Mouse (Mus musculus) mammary gland, adult 2 months (tissue): ENCODE data around the gene Mcm3. TPM values are rescaled to one million over a fixed set of nuclear protein-coding genes. Genes with fewer than 3 reads are reported as not detected.

Experiments used
- polyA plus RNA-seq: library from polyadenylated mRNA; depleted of rRNA; stranded (reverse); fragments of >200 nt; gene quantifications from 2 replicates; pipeline ENCODE4 v1.2.3, GENCODE M21; 2012; ENCODE audit warnings: low replicate concordance; rRNA removed

The Mcm3 gene
- polyA plus RNA-seq: 9.5 and 11.4 TPM in 2 replicates

GRCm38 (mm10) chr1:20819771-20820605 is at the start of gene Mcm3:
Mcm3 (minus strand) TSS chr1:20820312.

GRCm38 (mm10) chr1:20790517-20790916 is 29.6 kb downstream of the Mcm3 start, which contains the start of gene Il17f:
Il17f (minus strand) TSS chr1:20790617.

Other genes starting within 250 kb of the Mcm3 start
- 0.01 TPM in 2 replicates for gene Pkhd1, start 202.2 kb downstream of the Mcm3 start, polyA plus RNA-seq
- not detected in 2 replicates for gene Il17a, start 89.4 kb downstream of the Mcm3 start, polyA plus RNA-seq
- not detected in 2 replicates for gene Il17f, start 29.7 kb downstream of the Mcm3 start, polyA plus RNA-seq
- 4.6 and 6.2 TPM in 2 replicates for gene Paqr8, start 70.3 kb upstream of the Mcm3 start, polyA plus RNA-seq
- gene Efhc1, start 131.3 kb upstream of the Mcm3 start, polyA plus RNA-seq: 1.6 and 3.2 TPM in 2 replicates